Mouse (Mus musculus) heart, postnatal 10 days (tissue): Measurements from ENCODE around the gene Prss8. TPM values are rescaled to one million over a fixed set of nuclear protein-coding genes. Genes with fewer than 3 reads are reported as not detected.
"Not testable (repeated sequence)": the region's sequence is repeated elsewhere in the genome, so short reads cannot be mapped to it uniquely, and the experiment has no call there.

Experiments used
- DNase-seq, 2 experiments: peaks; one replicate each; pipeline ENCODE4 v3.0.0; 2021
- intact Hi-C: fragments of 180-260 bp; cut with DNase I; formaldehyde crosslinking; loops from one replicate; pipeline ENCODE4 v1.15.1; 2025
- total RNA-seq, 2 experiments: library from RNA; stranded (reverse); gene quantifications; 2 replicates each; pipeline ENCODE4 v1.2.3; 2021

Prss8 gene
- total RNA-seq, result not detected

- intact Hi-C loops, result no loop called here
- no peak for DNase-seq
Observed at GRCm38 (mm10) chr7:127929923-127930322, at the start of gene Prss8. TSS of gene Prss8 (minus strand) at chr7:127930104.

DNA sequence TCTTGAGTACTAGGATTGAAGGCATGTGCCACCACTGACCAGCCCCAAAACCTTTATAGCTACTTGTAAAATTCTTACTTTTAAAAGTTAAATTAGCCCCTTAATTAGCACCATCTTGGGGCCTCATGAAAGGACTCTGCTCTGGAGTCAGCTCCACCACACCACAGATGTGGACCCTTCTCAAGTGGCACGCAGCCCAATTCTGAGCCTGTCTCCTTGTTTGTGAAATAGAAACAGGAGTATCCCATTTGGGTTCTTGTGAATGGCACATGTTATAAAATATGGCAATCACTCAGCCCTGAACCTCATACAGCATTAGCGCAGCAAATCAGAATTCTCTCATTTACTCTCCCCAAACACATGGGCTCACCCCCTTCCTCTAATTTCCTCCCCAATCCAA is 49.0 kb upstream of the Prss8 start:
- no peak for DNase-seq
- intact Hi-C loops, result no loop called here

DNA sequence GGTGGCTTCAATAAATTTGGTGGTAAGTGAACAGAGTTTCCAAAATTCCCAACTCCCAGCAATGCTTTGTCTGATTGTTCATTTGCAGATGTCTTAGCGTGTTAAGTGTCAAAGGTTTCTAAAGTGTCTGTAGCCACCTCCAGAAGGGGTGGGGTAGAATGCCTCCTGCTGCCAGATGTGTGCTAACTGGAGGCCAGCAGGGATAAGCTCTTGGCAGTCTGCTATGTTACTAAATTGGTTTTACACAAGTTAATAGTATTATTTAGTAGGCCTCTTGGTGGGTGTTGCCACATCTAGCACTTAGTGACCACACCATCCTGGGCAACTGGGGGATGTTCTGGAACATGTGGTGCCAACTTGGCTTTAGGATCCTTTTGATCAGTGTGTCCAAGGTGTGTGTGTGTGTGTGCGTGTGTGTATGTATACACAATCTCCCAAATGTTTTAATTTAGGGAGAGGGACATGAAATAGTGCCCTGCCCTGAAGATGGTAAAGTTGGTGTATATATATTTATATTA is 44.6 kb upstream of the Prss8 start:
- DNase-seq, result peak; percentile 41 to 45
- intact Hi-C loops, result no loop called here

DNA sequence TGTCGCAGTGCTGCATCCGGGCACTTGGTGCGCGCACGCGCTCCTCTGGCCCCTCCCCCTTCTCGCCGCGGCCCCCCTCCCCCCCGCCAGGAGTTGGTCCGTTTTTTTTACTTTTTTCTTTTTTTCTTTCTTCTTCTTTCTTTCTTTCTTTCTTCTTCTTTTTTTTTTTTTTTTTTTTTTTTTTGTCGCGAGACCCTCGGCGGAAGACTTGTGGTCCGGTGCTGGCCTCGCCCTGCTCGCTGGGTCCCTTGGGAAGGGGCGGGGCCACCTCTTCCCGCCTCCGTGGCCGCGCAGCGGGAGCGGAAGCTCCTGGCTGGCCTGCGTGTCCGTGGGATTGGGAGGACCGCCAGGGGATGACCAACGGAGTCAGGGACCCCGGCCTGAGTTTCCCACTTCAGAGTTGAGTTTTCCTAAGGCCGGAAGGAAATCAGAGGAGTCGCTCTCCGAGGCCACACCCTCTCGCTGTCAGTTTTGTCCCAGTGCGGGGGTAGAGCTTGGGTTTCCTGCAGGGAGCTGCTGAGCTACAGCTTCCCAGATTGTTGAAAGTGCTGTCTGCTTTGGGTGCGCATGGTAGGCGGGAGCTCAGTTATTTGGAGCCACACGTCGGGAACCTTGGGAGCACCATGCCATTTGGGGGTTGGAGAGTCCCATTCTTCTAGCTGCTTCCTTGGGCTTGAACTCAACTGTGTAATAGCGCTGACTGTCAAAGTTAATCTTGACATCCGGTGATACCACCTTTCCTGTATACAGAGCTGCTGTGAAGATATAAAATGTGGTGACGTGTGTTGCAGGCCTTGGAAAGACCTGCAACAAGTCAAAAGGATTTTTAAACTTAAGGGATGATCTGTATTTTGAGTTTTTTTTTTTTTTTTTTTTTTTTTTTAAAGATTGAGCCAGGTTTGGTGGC is 38.3 kb upstream of the Prss8 start:
- DNase-seq, result peak; percentile 85 to 88
- intact Hi-C loops, result no loop called here

GRCm38 (mm10) chr7:127967004-127967921 is 37.4 kb upstream of the Prss8 start, which contains the start of gene Fus:
TSS of gene Fus (plus strand) at chr7:127967457.
- DNase-seq, result peak; percentile 96 to 98
- intact Hi-C loops, result no loop called here

GRCm38 (mm10) chr7:127966371-127966918 is 36.5 kb upstream of the Prss8 start:
- intact Hi-C loops, result no loop called here
- DNase-seq, result peak; percentile 24 to 32

- no peak for DNase-seq
- intact Hi-C loops, result no loop called here
Observed at GRCm38 (mm10) chr7:127959364-127959763, 29.5 kb upstream of the Prss8 start.

GRCm38 (mm10) chr7:127952864-127953581 is 23.1 kb upstream of the Prss8 start:
- intact Hi-C loops, result no loop called here
- DNase-seq, result no peak

- no peak for DNase-seq
- intact Hi-C loops, result no loop called here
Observed at GRCm38 (mm10) chr7:127946470-127947023, 16.6 kb upstream of the Prss8 start, which contains the start of gene Prss36. TSS of gene Prss36 (minus strand) at chr7:127946725.

DNA sequence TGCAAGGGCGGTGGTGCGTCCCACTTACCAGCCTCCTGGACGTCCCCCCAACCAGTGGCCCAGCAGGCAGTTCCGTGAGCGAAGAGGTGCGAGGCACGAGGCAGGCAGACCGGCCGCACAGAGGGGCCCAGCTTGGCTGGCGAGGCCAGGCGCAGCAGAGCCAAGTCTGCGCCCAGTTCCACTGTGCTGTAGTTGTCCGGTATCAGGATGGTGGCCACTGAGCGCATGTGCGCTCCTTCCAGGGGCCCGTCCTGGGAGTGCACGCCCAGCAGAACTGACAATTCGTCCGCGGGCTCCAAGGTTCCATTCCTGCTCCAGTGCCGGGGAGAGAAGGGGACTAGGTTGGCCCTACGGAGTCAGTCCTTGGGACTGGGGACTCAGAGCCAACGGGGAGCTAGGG is 14.7 kb upstream of the Prss8 start:
- intact Hi-C loops, result no loop called here
- DNase-seq, result peak; percentile 53 to 54

DNA sequence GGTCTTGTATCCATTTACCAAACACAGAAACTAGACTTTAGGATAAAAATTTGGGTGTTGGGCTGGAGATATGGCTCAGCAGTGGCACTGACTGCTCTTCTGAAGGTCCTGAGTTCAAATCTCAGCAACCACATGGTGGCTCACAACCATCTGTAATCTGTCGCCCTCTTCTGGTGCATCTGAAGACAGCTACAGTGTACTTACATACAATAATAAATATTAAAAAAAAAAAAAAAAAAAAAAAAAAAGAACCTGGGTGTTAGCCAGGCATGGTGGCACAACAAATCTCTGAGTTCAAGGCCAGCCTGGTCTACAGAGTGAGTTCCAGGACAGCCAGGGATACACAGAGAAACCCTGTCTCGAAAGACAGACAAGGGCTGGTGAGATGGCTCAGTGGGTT is 12.2 kb upstream of the Prss8 start:
- intact Hi-C loops, result not testable (repeated sequence)

DNA sequence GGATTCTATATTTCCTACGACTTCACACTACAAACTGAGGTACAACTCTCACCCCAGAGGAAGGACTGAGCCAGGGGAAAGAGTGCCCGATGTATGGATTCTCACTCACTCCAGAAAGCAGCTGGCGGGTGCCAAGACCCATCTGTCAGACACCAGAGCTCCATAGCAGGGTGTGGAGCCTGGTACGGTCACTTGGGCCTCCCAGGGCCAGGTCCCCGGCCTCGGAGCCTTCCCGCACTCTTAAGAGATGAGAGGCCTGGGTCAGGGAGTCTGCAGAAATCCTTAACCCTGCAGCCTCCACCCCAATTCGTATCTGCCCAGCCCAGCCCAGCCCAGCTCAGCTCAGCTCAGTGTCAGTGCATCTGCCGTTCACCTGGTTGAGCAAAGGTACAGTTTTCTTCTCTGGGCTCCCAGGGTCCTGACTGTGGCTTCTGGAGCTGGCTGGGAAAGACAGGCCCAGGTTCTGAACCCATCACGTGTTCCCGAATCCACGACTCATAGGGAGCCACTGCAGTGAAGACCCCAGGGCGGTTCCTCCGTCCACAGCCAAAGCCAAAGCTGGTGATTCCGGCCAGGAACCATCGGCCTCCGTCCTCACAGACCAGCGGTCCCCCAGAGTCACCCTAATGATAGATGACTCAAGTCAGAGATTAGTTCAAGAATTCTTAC is 6.4 kb upstream of the Prss8 start:
- intact Hi-C loops, result loop anchor here (5.0 kb wide), 1 partner anchor 164 kb away; no protein-coding TSS in a partner anchor
- DNase-seq, result no peak

More for the DNA sequence above, 12.2 kb upstream of the Prss8 start:
- not testable (repeated sequence) for DNase-seq

DNA sequence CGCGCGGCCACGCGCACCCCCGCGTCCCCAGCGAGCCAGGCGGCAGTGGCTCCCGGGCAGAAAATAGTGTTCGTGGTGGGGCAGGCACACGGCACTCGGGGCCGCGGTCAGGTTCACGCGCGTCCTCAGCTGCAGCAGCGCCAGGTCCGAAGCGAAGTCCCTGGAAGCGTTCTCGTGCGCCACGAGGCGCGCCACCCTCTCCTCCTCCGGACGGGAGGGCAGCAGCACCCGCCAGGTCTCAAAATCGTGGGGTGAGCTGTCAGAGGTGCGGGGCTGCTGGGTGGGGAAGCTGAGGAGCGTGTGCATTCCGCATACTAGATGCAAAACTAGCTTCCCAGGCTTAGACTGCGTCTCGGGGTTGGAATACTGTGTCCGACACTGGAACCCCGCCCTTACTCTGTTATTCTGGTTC is 5.8 kb upstream of the Prss8 start:
- intact Hi-C loops, result loop anchor here (1.0 to 5.0 kb wide), 2 partner anchors 135 to 163 kb away; partner anchors contain the start of gene Hsd3b7
- DNase-seq, result no peak

DNA sequence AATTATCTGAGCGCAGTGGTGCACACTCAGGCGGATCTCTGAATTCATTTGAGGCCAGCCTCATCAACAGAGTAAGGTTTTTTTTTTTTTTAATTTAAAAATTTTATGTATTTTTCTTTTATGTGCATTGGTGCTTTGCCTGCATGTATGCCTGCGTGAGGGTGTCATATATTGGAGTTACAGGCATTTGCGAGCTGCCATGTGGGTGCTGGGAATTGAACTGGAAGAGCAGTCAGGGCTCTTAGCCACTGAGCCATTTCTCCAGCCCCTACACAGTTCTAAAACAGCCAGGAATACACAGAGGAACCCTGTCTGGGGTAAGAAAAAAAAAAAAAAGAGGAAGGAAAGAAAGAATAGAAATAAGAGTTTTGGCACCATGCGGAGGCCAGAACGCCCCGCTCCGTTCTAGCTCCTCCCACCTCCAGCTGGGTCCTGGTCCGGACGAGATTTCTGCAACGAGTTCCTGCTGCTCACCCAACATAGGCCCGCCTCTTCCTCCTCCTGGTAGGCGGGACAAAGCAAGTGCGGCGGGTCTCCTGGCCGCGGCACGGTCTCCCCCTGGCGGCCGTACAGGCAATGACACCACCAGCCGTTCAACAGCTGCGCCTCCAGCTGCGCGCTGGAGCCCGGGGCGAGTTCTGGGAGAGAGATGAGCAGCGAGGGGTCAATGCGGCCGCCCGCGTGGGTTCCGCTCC is 5.3 kb upstream of the Prss8 start:
- peak; percentile 98 for DNase-seq
- intact Hi-C loops, result loop anchor here (1.0 to 5.0 kb wide), 2 partner anchors 135 to 163 kb away; partner anchors contain the start of gene Hsd3b7

- intact Hi-C loops, result no loop called here
- DNase-seq, result no peak
Observed at GRCm38 (mm10) chr7:127934075-127934474, 4.2 kb upstream of the Prss8 start.

DNA sequence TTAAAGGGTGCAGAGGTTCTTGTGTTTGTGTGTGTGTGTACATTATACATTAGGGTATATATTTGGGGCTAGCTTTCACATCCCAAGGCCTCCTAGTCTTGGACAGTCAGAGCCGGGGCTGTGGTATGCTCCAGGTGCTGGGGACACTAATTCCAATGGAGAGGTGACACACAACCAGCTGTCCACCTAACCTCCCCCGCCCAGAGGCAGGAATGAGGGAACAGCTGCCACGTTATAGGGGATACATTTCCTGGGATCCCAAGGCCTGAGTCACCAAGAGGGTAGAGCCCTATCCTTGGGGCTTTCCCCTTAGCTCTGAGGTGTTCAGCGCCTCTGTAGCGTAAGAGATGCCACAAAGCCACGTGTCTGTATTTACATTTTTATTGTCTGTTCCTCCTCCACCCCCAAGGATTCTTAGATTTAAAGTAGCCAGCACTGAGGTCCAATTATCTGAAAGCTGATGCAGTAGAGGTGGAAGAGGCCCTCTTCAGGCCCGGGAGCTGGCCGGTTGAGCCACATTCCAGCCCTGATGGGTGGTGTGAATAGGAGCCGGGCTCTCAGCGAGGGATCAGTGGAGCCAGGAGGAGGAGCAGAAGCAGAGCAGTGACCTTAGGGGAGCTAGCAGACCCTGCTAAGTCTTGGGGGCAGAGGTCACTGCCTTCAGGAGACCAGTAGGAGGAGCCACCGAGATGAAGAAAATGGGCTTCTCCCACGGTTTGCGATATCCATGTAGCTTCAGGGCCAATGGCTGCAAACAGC is 2.5 kb upstream of the Prss8 start:
- no peak for DNase-seq
- intact Hi-C loops, result no loop called here

GRCm38 (mm10) chr7:127931351-127932135 is 1.6 kb upstream of the Prss8 start:
- intact Hi-C loops, result no loop called here
- DNase-seq, result peak; percentile 32 to 41
